Mouse (Mus musculus) cerebellum, postnatal 36 days (tissue): ENCODE data around the gene Olfr514.

Experiments
- DNase-seq, 2 experiments: peaks; one replicate each; pipeline ENCODE4 v3.0.0; 2021 to 2022; ENCODE audit warnings: mixed read lengths in 2 of 2

The Olfr514 gene

GRCm38 (mm10) chr7:108825897-108826296 lies at the start of gene Olfr514:
Gene Olfr514 (minus strand): TSS chr7:108825997.
- no peak for DNase-seq

- DNase-seq = no peak
These were observed 46.5 kb upstream of the Olfr514 start, which contains the start of gene Olfr517 for GRCm38 (mm10) chr7:108872279-108872678. Gene Olfr517 (minus strand): TSS chr7:108872379.

- no peak for DNase-seq
These were observed 24.6 kb upstream of the Olfr514 start, which contains the start of gene Olfr516 for GRCm38 (mm10) chr7:108850429-108850828. Gene Olfr516 (minus strand): TSS chr7:108850529.

GRCm38 (mm10) chr7:108814593-108815215 lies 11.1 kb downstream of the Olfr514 start:
- peak; percentile 5 to 15 for DNase-seq

GRCm38 (mm10) chr7:108797205-108797933 lies 28.4 kb downstream of the Olfr514 start:
- no peak for DNase-seq
